Mouse (Mus musculus): Measurements from ENCODE around the gene Mcm2. TPM values are rescaled to one million over a fixed set of nuclear protein-coding genes. Genes with fewer than 3 reads are reported as not detected.

Mcm2 gene
- 7.9 and 14.5 TPM in 2 replicates for polyA plus RNA-seq (2012; rRNA removed)

DNA sequence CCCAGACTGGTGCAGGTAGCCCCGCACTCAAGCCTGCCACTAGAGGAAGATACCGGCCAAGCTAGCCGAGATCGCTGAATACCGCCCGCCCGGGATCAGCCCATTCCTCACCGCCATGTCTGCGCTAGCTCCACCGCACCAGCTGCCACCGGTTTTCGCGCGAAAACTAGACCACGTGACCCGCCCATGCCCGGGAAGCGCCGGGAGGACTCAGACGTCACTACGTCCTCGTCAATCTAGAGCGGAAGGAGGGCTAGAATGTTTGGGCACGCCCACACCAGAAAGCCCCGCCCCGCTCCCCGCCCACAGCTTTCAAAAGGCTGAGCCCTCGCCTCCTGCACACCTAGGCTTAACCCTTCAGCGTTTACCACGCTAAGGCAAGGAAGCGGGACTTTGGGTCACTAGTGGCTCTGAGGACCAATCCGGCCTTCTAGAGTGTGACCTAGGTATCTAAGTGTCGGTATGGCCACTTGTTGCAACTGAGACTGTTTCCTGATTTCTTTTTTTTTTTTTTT, at the start of gene Mcm2:
TSS of gene Mcm2 (minus strand) at position 247 of the 515 bp plus-strand sequence.
- Histone ChIP-seq H3K4me3 (ENCODE audit: low read depth, low read length) (peak within 1 kb of the TSS; percentile 74), H3K27ac (ENCODE audit: insufficient read depth, low read depth, low read length) (no peak within 1 kb of the TSS), H3K36me3 (ENCODE audit: control insufficient read depth, insufficient read depth, low read length) (no peaks in the 10 kb centered on the region), H3K4me1 (ENCODE audit: control insufficient read depth, insufficient read depth, insufficient read length, low read length) (peaks cover 11% of the 10 kb centered on the region), H3K27me3 (ENCODE audit: control insufficient read depth, insufficient read depth, low read length) (no peaks in the 10 kb centered on the region)
- TF ChIP-seq POLR2A (IDR thresholded peaks at IDR 0.05; ENCODE audit: low read depth, low read length): no peak; the same call in 1 of the 2 replicates
- TF ChIP-seq CTCF (IDR thresholded peaks at IDR 0.05; ENCODE audit: extremely low read depth, insufficient read length, insufficient replicate concordance, low read depth, low read length): no peak
- WGBS: under 1% methylated on average over 33 of the region's 33 CpGs

DNA sequence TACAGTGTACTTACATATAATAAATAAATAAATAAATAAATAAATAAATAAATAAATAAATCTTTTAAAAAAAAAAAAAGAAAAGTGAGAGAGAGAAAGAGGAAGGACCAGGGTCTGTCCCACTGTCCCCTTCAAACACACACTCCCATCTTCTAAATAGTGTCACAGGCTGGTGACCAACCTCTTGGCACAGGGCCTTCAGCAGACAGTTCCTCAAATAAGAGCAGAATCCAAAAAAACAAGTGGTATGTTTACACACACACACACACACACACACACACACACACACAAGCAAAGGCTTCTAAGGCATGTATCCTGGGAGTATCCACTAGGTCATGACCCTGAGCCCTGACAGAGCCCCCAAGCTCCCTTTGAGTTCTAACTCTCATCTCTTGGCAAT, 49.2 kb upstream of the Mcm2 start:
- Histone ChIP-seq H3K4me1 (ENCODE audit: control insufficient read depth, insufficient read depth, insufficient read length, low read length) (no peaks in the 10 kb centered on the region), H3K27me3 (ENCODE audit: control insufficient read depth, insufficient read depth, low read length) (no peaks in the 10 kb centered on the region), H3K27ac (ENCODE audit: insufficient read depth, low read depth, low read length) (no peak overlapping the region), H3K4me3 (ENCODE audit: low read depth, low read length) (no peak overlapping the region), H3K36me3 (ENCODE audit: control insufficient read depth, insufficient read depth, low read length) (no peaks in the 10 kb centered on the region)
- TF ChIP-seq CTCF (IDR thresholded peaks at IDR 0.05; ENCODE audit: extremely low read depth, insufficient read length, insufficient replicate concordance, low read depth, low read length) (no peak), POLR2A (IDR thresholded peaks at IDR 0.05; ENCODE audit: low read depth, low read length) (no peak)

DNA sequence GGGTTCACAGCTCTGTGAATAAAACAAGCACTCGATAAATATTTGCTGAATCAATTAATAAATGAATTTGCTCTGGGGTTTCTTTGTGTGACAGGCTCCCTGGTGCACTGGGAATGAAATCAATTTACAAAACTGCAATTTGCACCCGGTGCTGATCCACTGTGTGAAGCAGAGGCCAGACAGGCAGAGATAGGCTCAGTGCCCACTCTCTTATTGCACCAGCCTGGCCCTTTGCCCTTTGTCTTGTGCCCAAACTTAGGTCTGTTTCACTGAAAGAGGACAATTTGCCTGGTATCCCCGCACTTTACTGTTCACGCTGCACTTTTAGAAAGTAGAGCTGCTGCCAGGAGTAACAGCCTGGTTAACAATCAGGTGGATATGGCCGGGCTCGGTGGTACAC, 47.9 kb upstream of the Mcm2 start:
- H3K27me3 ChIP-seq (ENCODE audit: control insufficient read depth, insufficient read depth, low read length): no peaks in the 10 kb centered on the region
- no peaks in the 10 kb centered on the region for H3K4me1 ChIP-seq (ENCODE audit: control insufficient read depth, insufficient read depth, insufficient read length, low read length)
- 46% methylated on average over 6 of the region's 6 CpGs for WGBS
- H3K36me3 ChIP-seq (ENCODE audit: control insufficient read depth, insufficient read depth, low read length): no peaks in the 10 kb centered on the region
- TF ChIP-seq POLR2A (IDR thresholded peaks at IDR 0.05; ENCODE audit: low read depth, low read length) (no peak), CTCF (IDR thresholded peaks at IDR 0.05; ENCODE audit: extremely low read depth, insufficient read length, insufficient replicate concordance, low read depth, low read length) (no peak)
- no peak overlapping the region for H3K27ac ChIP-seq (ENCODE audit: insufficient read depth, low read depth, low read length)
- no peak overlapping the region for H3K4me3 ChIP-seq (ENCODE audit: low read depth, low read length)

DNA sequence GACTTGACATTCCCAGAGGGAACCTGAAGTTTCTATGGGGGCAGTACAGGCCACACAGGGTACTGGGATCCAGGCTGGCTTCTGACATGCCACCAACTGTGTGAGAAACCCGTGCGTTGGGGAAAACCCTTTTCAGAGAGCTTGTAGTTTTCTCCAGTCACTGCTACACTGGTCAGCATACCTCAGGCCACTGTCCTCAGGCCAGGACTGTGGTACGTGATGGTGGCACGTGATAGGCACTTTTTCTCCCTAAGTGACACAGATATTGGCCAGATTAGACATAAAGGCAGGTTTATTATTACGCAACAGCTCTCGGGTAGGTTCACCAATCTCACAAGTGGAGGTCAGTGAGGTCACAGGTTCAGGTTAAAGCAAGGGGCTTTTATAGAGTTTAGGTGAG, 45.1 kb upstream of the Mcm2 start:
- H3K36me3 ChIP-seq (ENCODE audit: control insufficient read depth, insufficient read depth, low read length): no peaks in the 10 kb centered on the region
- no peak overlapping the region for H3K4me3 ChIP-seq (ENCODE audit: low read depth, low read length)
- no peak overlapping the region for H3K27ac ChIP-seq (ENCODE audit: insufficient read depth, low read depth, low read length)
- TF ChIP-seq POLR2A (IDR thresholded peaks at IDR 0.05; ENCODE audit: low read depth, low read length): no peak
- no peak for TF ChIP-seq CTCF (IDR thresholded peaks at IDR 0.05; ENCODE audit: extremely low read depth, insufficient read length, insufficient replicate concordance, low read depth, low read length)
- H3K27me3 ChIP-seq (ENCODE audit: control insufficient read depth, insufficient read depth, low read length): no peaks in the 10 kb centered on the region
- WGBS: 55% methylated on average over 6 of the region's 6 CpGs
- H3K4me1 ChIP-seq (ENCODE audit: control insufficient read depth, insufficient read depth, insufficient read length, low read length): no peaks in the 10 kb centered on the region

DNA sequence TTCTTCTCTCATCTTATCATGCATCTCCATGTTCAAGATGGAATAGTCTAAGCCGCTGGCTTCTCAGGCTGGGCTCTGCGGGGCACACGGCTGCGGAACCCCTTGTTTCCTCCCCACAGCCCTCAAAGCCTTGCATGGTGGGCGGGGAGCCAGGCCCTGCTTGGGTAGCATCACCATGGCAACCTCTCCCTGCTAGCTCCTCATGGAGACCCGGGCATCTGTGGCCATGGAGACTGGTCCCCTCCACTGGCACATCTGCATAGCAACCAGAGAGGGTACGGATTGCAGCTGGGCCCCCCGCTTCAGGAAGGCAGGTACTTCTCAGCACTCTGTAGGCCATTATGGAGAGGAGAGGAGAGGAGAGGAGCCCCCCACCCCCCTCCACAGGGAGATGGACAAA, 44.0 kb upstream of the Mcm2 start:
- no peaks in the 10 kb centered on the region for H3K36me3 ChIP-seq (ENCODE audit: control insufficient read depth, insufficient read depth, low read length)
- TF ChIP-seq CTCF (IDR thresholded peaks at IDR 0.05; ENCODE audit: extremely low read depth, insufficient read length, insufficient replicate concordance, low read depth, low read length) (no peak), POLR2A (IDR thresholded peaks at IDR 0.05; ENCODE audit: low read depth, low read length) (no peak)
- no peaks in the 10 kb centered on the region for H3K4me1 ChIP-seq (ENCODE audit: control insufficient read depth, insufficient read depth, insufficient read length, low read length)
- H3K27me3 ChIP-seq (ENCODE audit: control insufficient read depth, insufficient read depth, low read length): no peaks in the 10 kb centered on the region
- no peak overlapping the region for H3K27ac ChIP-seq (ENCODE audit: insufficient read depth, low read depth, low read length)
- H3K4me3 ChIP-seq (ENCODE audit: low read depth, low read length): no peak overlapping the region
- 63% methylated on average over 8 of the region's 8 CpGs for WGBS

DNA sequence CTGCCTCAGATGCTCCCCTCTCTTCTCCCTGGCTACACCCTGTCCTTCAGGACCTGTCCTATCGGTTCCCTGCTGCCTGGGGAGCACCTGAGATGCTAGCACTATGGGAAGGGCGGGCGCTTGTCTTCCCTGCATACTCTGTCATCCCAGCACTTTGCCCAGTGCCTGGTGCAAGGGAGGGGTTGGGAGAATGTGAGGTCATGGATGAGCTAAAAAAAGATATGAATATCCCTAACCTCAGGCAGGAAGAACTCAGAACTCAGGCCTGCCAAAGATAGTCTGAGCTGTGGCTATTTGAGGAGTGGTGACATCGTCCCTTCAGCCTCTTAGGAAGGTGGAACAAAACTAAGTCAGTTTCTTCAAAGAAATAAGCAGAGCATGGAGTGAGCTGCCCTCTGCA, 43.0 kb upstream of the Mcm2 start:
- Histone ChIP-seq H3K4me1 (ENCODE audit: control insufficient read depth, insufficient read depth, insufficient read length, low read length) (no peaks in the 10 kb centered on the region), H3K36me3 (ENCODE audit: control insufficient read depth, insufficient read depth, low read length) (no peaks in the 10 kb centered on the region), H3K27me3 (ENCODE audit: control insufficient read depth, insufficient read depth, low read length) (no peaks in the 10 kb centered on the region), H3K27ac (ENCODE audit: insufficient read depth, low read depth, low read length) (no peak overlapping the region), H3K4me3 (ENCODE audit: low read depth, low read length) (no peak overlapping the region)
- TF ChIP-seq CTCF (IDR thresholded peaks at IDR 0.05; ENCODE audit: extremely low read depth, insufficient read length, insufficient replicate concordance, low read depth, low read length) (no peak), POLR2A (IDR thresholded peaks at IDR 0.05; ENCODE audit: low read depth, low read length) (no peak)
- WGBS: 62% methylated on average over 4 of the region's 4 CpGs

DNA sequence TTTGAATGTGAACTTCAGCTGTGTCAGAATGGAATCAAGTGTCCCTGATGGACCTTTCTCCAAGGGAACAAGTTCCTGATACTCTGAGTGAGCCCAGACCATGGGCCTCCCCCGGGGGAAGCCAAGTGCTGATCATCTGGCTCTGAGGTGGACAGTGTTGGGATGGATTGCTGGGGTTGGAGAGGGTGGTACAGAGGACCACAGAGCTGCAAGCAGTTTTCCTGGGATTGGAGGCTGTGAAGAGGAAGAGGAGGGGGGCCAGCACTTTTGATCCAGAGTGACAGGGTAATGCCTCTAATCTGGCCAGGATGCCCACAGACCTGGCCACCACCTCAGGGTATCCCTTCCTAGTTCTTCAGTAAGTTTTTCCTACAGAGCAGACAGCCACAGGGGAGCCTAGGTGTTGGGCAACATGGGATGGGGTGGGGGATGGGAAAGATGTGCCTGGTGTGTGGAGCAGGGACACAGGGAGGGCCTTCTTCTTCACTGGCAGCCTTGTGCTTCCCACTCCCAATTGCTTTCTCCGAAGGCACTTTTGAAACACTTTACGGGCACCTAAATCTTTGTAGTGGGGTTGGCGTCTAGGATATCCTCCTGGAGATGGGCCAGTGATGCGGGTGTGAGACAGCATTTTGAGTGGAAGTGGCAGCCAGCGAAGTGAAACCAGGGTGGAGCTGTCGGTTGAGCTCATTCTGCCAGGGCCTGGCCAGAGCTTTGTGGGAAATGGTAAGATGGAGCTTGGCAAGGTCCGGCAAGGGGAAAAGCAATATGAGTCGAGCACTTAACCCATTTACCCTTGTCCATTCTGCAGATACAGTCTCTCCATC, 41.7 kb upstream of the Mcm2 start:
- H3K36me3 ChIP-seq (ENCODE audit: control insufficient read depth, insufficient read depth, low read length): no peaks in the 10 kb centered on the region
- no peaks in the 10 kb centered on the region for H3K4me1 ChIP-seq (ENCODE audit: control insufficient read depth, insufficient read depth, insufficient read length, low read length)
- 70% methylated on average over 9 of the region's 9 CpGs for WGBS
- no peak overlapping the region for H3K4me3 ChIP-seq (ENCODE audit: low read depth, low read length)
- H3K27ac ChIP-seq (ENCODE audit: insufficient read depth, low read depth, low read length): no peak overlapping the region
- H3K27me3 ChIP-seq (ENCODE audit: control insufficient read depth, insufficient read depth, low read length): no peaks in the 10 kb centered on the region
- TF ChIP-seq POLR2A (IDR thresholded peaks at IDR 0.05; ENCODE audit: low read depth, low read length) (no peak), CTCF (IDR thresholded peaks at IDR 0.05; ENCODE audit: extremely low read depth, insufficient read length, insufficient replicate concordance, low read depth, low read length) (no peak)
